Mouse (Mus musculus) E14TG2a.4 (cell line): ENCODE data around the gene Rfpl4.

Experiments used
- H3K27me3 ChIP-seq: 2 replicates; pipeline ENCODE4 v1.6.1; 2014; ENCODE audit warnings: low read length, control low read depth; ENCODE audit not compliant: insufficient read depth
- H3K36me3 ChIP-seq: 2 replicates; pipeline ENCODE4 v1.6.1; 2014; ENCODE audit warnings: low read length, control low read depth; ENCODE audit not compliant: insufficient read depth
- H3K4me1 ChIP-seq: replicated peaks from 2 replicates; pipeline ENCODE4 v1.6.1; 2014; ENCODE audit warnings: low read depth, low read length, control low read depth
- H3K4me3 ChIP-seq: replicated peaks from 2 replicates; pipeline ENCODE4 v1.5.1; 2014; ENCODE audit warnings: mild to moderate bottlenecking, low read length
- H3K9me3 ChIP-seq: 2 replicates; pipeline ENCODE4 v1.6.1; 2014; ENCODE audit warnings: low read length, control low read depth
- CTCF ChIP-seq: conservative IDR thresholded peaks from 2 replicates; pipeline ENCODE4 v1.5.1; 2014; ENCODE audit warnings: low read length
- NANOG ChIP-seq: IDR thresholded peaks from 2 replicates; pipeline ENCODE4 v1.6.1; 2014; ENCODE audit warnings: borderline replicate concordance, low read length, mixed read lengths
- POU5F1 ChIP-seq: IDR thresholded peaks from 2 replicates; pipeline ENCODE4 v1.6.1; 2014; ENCODE audit warnings: low read length, borderline replicate concordance

The Rfpl4 gene

DNA sequence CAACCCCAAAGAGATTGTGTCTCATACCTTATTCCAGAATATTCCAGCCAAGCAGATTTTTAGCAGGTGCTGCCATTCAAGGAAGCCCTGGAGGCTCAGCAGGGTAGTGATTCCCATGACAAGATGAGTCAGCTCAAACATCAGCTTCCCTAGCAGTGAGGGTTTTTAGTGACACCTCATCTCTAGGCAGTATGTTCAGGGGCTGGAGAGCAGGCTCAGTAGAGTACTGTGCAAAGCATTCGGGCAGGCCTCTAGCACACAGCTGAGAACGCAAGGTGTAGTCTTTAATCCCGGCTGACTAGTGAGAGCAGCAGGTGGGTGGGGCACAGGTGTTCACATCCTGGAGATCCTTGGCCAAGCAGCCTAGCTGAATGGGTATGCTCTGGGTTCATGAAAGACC lies 17.0 kb downstream of the Rfpl4 start:
- Histone ChIP-seq H3K4me1 (peaks cover 52% of the 10 kb centered on the region), H3K4me3 (no peak overlapping the region), H3K9me3 (no peaks in the 10 kb centered on the region), H3K36me3 (peaks cover 44% of the 10 kb centered on the region), H3K27me3 (no peaks in the 10 kb centered on the region)
- TF ChIP-seq CTCF: no peak
- TF ChIP-seq NANOG: no peak
- TF ChIP-seq POU5F1: no peak

- Histone ChIP-seq H3K4me3 (no peak overlapping the region), H3K36me3 (peaks cover 54% of the 10 kb centered on the region), H3K4me1 (peaks cover 61% of the 10 kb centered on the region), H3K27me3 (no peaks in the 10 kb centered on the region), H3K9me3 (no peaks in the 10 kb centered on the region)
- TF ChIP-seq NANOG (no peak), CTCF (no peak), POU5F1 (no peak)
Observed at GRCm38 (mm10) chr7:5098769-5099168, 18.0 kb downstream of the Rfpl4 start.

- Histone ChIP-seq H3K4me3 (no peak overlapping the region), H3K4me1 (peaks cover 75% of the 10 kb centered on the region), H3K9me3 (no peaks in the 10 kb centered on the region), H3K27me3 (no peaks in the 10 kb centered on the region), H3K36me3 (peaks cover 95% of the 10 kb centered on the region)
- TF ChIP-seq CTCF: no peak
- TF ChIP-seq POU5F1: no peak
- no peak for TF ChIP-seq NANOG
Observed at GRCm38 (mm10) chr7:5092831-5093510, 23.8 kb downstream of the Rfpl4 start.

DNA sequence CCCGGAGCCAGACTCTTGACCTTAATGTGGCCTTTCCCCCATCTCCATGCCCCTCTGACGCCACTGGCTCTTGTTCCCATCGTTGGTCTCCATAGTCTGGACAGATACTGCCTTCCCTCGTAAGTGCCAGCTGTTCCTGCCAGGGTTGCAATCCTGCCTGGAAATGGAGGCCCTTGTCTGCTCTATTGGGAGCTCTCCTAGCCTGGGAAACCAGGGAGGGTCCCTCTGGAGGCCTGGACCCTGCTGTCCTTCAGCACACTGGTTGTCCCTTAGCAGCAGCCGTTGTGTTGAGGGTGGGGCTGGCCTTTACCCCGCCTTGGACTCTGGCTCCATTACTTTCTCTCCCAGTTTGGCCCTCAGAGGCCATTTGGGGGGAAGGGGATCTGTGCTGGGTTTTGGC lies 24.4 kb downstream of the Rfpl4 start:
- Histone ChIP-seq H3K9me3 (no peaks in the 10 kb centered on the region), H3K4me3 (no peak overlapping the region), H3K4me1 (peaks cover 75% of the 10 kb centered on the region), H3K36me3 (peaks cover 95% of the 10 kb centered on the region), H3K27me3 (no peaks in the 10 kb centered on the region)
- TF ChIP-seq NANOG (no peak), POU5F1 (no peak), CTCF (no peak)

GRCm38 (mm10) chr7:5091008-5091728 lies 25.6 kb downstream of the Rfpl4 start:
- H3K4me3 ChIP-seq: no peak overlapping the region
- H3K9me3 ChIP-seq: no peaks in the 10 kb centered on the region
- peaks cover 64% of the 10 kb centered on the region for H3K4me1 ChIP-seq
- no peak for TF ChIP-seq POU5F1
- TF ChIP-seq CTCF: no peak
- no peak for TF ChIP-seq NANOG
- H3K27me3 ChIP-seq: no peaks in the 10 kb centered on the region
- H3K36me3 ChIP-seq: peaks cover 97% of the 10 kb centered on the region

GRCm38 (mm10) chr7:5089853-5090252 lies 26.9 kb downstream of the Rfpl4 start:
- TF ChIP-seq NANOG: no peak
- TF ChIP-seq POU5F1: no peak
- TF ChIP-seq CTCF: no peak
- Histone ChIP-seq H3K4me1 (peaks cover 58% of the 10 kb centered on the region), H3K4me3 (no peak overlapping the region), H3K9me3 (no peaks in the 10 kb centered on the region), H3K27me3 (no peaks in the 10 kb centered on the region), H3K36me3 (peaks cover 97% of the 10 kb centered on the region)

DNA sequence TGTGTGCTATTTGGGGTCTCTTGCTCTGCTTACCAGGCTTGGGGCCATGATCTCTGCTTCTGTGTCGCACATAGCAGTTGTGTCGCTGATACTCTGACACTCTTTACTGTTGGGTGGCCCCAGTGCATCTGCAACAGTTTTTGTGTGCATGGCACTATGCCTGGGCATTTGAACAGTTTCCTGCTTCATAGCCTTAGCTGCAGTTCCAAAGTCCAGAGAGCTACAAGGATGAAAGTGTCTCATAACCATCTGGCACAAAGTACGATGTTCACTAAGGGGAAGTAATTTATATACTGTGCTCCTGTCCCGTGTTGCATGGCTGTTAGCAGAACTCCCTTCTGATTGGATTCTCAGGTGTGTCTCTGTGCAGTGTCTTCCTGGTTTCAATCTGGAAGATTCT lies 28.9 kb downstream of the Rfpl4 start:
- Histone ChIP-seq H3K9me3 (no peaks in the 10 kb centered on the region), H3K4me1 (peaks cover 56% of the 10 kb centered on the region), H3K27me3 (no peaks in the 10 kb centered on the region), H3K4me3 (no peak overlapping the region), H3K36me3 (peaks cover 97% of the 10 kb centered on the region)
- no peak for TF ChIP-seq POU5F1
- no peak for TF ChIP-seq CTCF
- no peak for TF ChIP-seq NANOG

DNA sequence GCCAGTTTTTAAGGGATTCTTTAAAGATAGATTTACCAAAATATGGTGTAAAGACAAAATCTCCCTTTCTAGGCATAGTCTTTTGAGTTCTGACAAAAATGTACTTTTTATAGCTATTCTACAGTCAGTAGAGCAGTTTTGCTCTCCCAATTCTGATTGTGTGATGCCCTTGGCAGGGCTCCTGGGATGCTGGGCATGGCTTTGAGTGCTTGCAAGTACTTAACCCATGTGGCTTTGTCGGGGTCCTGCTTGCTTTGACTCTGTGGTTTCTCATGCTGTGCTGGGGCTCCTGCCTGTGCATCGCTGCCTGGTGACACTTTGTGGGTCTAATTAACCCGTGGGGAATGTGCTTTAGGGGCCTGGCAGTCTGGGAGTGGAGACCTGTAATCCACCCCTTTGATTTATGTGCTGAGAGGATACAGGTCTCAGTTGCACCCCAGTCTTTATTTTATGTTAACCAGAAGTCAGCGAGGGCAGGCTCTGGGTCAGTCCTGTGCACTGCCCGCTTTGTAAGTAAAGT lies 29.8 kb downstream of the Rfpl4 start:
- no peaks in the 10 kb centered on the region for H3K27me3 ChIP-seq
- H3K9me3 ChIP-seq: no peaks in the 10 kb centered on the region
- H3K4me3 ChIP-seq: no peak overlapping the region
- peaks cover 94% of the 10 kb centered on the region for H3K36me3 ChIP-seq
- TF ChIP-seq NANOG (no peak), CTCF (no peak), POU5F1 (no peak)
- H3K4me1 ChIP-seq: peaks cover 52% of the 10 kb centered on the region
